ENCODE assay signal across 26 mouse cellular contexts in the genomic region with DNA sequence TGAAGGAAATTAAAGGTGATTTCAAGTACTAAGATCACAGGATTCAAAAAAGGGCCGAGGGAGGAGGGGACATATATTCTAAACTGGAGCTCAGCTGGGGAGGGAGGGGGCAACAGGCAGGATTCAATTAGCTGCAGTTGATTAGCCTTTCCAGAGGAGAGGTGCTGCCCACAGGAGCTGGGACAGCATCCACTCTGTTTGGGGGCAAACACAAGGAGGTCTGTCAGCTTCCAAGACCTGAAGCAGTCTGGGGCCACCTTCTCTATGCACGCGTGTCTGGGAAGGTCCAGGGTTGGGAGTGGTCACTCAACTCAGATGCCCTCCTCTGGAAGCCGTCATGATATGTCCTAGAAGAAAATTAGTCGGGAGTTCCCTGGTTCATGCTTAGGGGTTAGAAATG.
DNase-seq lines count a peak whose midpoint lies in the region; ATAC-seq lines count a peak whose summit lies in the region.
"Had no signal": no experiment of that assay in that cellular context is flagged by ENCODE, and none has a peak within 500 bp of the region (broad histone marks: within the 10 kb centered on the region; RNA-seq: fewer than 3 reads in every experiment).

No protein-coding gene starts in this region.

- intact Hi-C loops in heart, postnatal 10 days (cut with DNase I): no loop called here

- ATAC-seq in forebrain, embryonic 12.5 days (ENCODE audit: low FRiP score): no peak
- no peak for ATAC-seq in embryonic facial prominence, embryonic 12.5 days (ENCODE audit: insufficient number of reproducible peaks, insufficient read depth, low FRiP score, low TSS enrichment)
- ATAC-seq: activated CD4-positive, CD25-positive, alpha-beta regulatory T cell, adult 4 months; forebrain, embryonic 14.5 days; forebrain, postnatal 0 days; intestine, postnatal 0 days had no signal

- WGBS in forebrain, embryonic 10.5 days: 64% methylated on average over 5 of the region's 5 CpGs
- 75% methylated on average over 5 of the region's 5 CpGs for WGBS in forebrain, embryonic 12.5 days
- WGBS in embryonic facial prominence, embryonic 12.5 days: 38% methylated on average over 5 of the region's 5 CpGs
- 39% methylated on average over 5 of the region's 5 CpGs for WGBS in limb, embryonic 10.5 days

- H3K27me3 ChIP-seq in forebrain, embryonic 10.5 days (ENCODE audit: poor library complexity, severe bottlenecking): no peaks in the 10 kb centered on the region
- no peaks in the 10 kb centered on the region for H3K27me3 ChIP-seq in forebrain, embryonic 12.5 days
- no peaks in the 10 kb centered on the region for H3K27me3 ChIP-seq in embryonic facial prominence, embryonic 12.5 days
- H3K27me3 ChIP-seq in limb, embryonic 10.5 days (ENCODE audit: low read depth, poor library complexity, severe bottlenecking): no peaks in the 10 kb centered on the region
- H3K27me3 ChIP-seq: hindbrain, embryonic 12.5 days; hindbrain, embryonic 15.5 days had no signal

- no peak overlapping the region for H3K4me2 ChIP-seq in forebrain, embryonic 12.5 days
- H3K4me2 ChIP-seq in embryonic facial prominence, embryonic 12.5 days (replicated peaks): no peak overlapping the region
- H3K4me2 ChIP-seq: heart, embryonic 12.5 days; heart, embryonic 15.5 days; hindbrain, embryonic 12.5 days; hindbrain, embryonic 15.5 days had no signal

- peaks cover 51% of the 10 kb centered on the region for H3K4me1 ChIP-seq in forebrain, embryonic 10.5 days
- H3K4me1 ChIP-seq in forebrain, embryonic 12.5 days: peaks cover 7% of the 10 kb centered on the region
- H3K4me1 ChIP-seq in embryonic facial prominence, embryonic 12.5 days: peaks cover 42% of the 10 kb centered on the region
- H3K4me1 ChIP-seq in limb, embryonic 10.5 days: peaks cover 69% of the 10 kb centered on the region
- H3K4me1 ChIP-seq: hindbrain, embryonic 15.5 days had no signal

- no peak for DNase-seq in forebrain, embryonic 10.5 days (ENCODE audit: extremely low spot score, low spot score)
- peak; percentile 53 for DNase-seq in limb, embryonic 10.5 days (ENCODE audit: low spot score)
- DNase-seq in c-Kit-positive CD71-positive TER-119-positive erythroid progenitor cells, embryonic 14.5 days (ENCODE audit: low spot score): no peak
- no peak for DNase-seq in adrenal gland, adult 8-10 months
- DNase-seq in heart, postnatal 10 days: no peak
- DNase-seq: adrenal gland, postnatal 10 days; adrenal gland, postnatal 36 days; cerebellum, adult 11-12 months; cerebellum, adult 8-10 months; cerebellum, postnatal 10 days; forebrain, postnatal 0 days; gastrocnemius, adult 2 months; gastrocnemius, postnatal 14 days; heart, adult 11 months; heart, postnatal 14 days; heart, postnatal 4 days had no signal

- no peaks in the 10 kb centered on the region for H3K36me3 ChIP-seq in forebrain, embryonic 10.5 days (replicated peaks)
- H3K36me3 ChIP-seq in forebrain, embryonic 12.5 days (replicated peaks): no peaks in the 10 kb centered on the region
- H3K36me3 ChIP-seq in embryonic facial prominence, embryonic 12.5 days: no peaks in the 10 kb centered on the region
- H3K36me3 ChIP-seq in limb, embryonic 10.5 days: no peaks in the 10 kb centered on the region
- H3K36me3 ChIP-seq: heart, embryonic 12.5 days; heart, embryonic 15.5 days; hindbrain, embryonic 12.5 days; hindbrain, embryonic 15.5 days had no signal

- peak overlapping the region; percentile 44; the same call in 1 of the 2 replicates for H3K27ac ChIP-seq in forebrain, embryonic 10.5 days
- H3K27ac ChIP-seq in forebrain, embryonic 12.5 days: no peak overlapping the region
- H3K27ac ChIP-seq in embryonic facial prominence, embryonic 12.5 days: peak overlapping the region; percentile 26; the same call in 1 of the 2 replicates
- H3K27ac ChIP-seq in limb, embryonic 10.5 days: peak overlapping the region; percentile 83
- H3K27ac ChIP-seq: gastrocnemius, adult 2 months; heart, embryonic 15.5 days; hindbrain, embryonic 12.5 days; hindbrain, embryonic 15.5 days had no signal

- H3K9ac ChIP-seq in forebrain, embryonic 12.5 days: no peak overlapping the region
- H3K9ac ChIP-seq in embryonic facial prominence, embryonic 12.5 days: no peak overlapping the region
- H3K9ac ChIP-seq: forebrain, postnatal 0 days; heart, embryonic 12.5 days; heart, embryonic 15.5 days; hindbrain, embryonic 12.5 days; hindbrain, embryonic 15.5 days had no signal

- H3K9me3 ChIP-seq in forebrain, embryonic 10.5 days: no peaks in the 10 kb centered on the region
- H3K9me3 ChIP-seq in forebrain, embryonic 12.5 days: no peaks in the 10 kb centered on the region
- H3K9me3 ChIP-seq in embryonic facial prominence, embryonic 12.5 days: no peaks in the 10 kb centered on the region
- no peaks in the 10 kb centered on the region for H3K9me3 ChIP-seq in limb, embryonic 10.5 days (replicated peaks)
- H3K9me3 ChIP-seq: heart, embryonic 15.5 days; hindbrain, embryonic 12.5 days; hindbrain, embryonic 15.5 days had no signal

- H3K4me3 ChIP-seq in forebrain, embryonic 10.5 days: no peak overlapping the region
- H3K4me3 ChIP-seq in forebrain, embryonic 12.5 days (replicated peaks): no peak overlapping the region
- H3K4me3 ChIP-seq in embryonic facial prominence, embryonic 12.5 days: no peak overlapping the region
- peak overlapping the region; percentile 3; the same call in 1 of the 2 replicates for H3K4me3 ChIP-seq in limb, embryonic 10.5 days
- H3K4me3 ChIP-seq: erythroblast, embryonic 14.5 days; gastrocnemius, adult 2 months; heart, embryonic 12.5 days; heart, embryonic 15.5 days; hindbrain, embryonic 12.5 days; hindbrain, embryonic 15.5 days had no signal
